Mouse (Mus musculus) activated CD4-positive, CD25-positive, alpha-beta regulatory T cell, adult 4 months (primary cell): ENCODE data around the gene Egfem1. TPM values are rescaled to one million over a fixed set of nuclear protein-coding genes. Genes with fewer than 3 reads are reported as not detected.

Experiments
- ATAC-seq: one replicate; pipeline ENCODE4 v1.8.0; 2017
- polyA plus RNA-seq, 2 experiments: library from polyadenylated mRNA; unstranded; fragments of 100-300 nt; shearing (Covaris generic); gene quantifications; one replicate each; pipeline ENCODE4 v1.2.1; 2017

Gene Egfem1
- polyA plus RNA-seq, 2 experiments from 2014 or later = not detected

- no peak for ATAC-seq
These were observed 264.0 kb downstream of the Egfem1 start for GRCm38 (mm10) chr3:29345805-29346204.

DNA sequence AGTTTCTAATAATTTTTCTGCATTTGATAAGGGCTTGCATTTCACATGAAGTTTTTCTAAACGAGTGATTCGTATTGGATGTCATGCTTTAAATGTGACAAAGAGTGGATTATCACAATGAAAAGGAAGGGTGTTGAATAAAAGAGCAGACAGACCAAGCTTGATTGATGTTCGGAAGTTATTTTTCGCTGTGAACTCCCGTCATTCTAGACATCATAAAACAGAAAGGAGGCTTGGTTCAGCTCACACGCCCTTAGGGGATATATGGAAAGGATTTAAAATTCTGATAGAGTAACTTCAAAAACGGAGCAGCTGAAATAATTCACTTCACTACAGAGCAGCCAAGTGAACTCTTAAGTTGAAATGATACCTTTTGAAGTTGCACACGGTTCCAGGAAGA, 285.1 kb downstream of the Egfem1 start:
- ATAC-seq = no peak

DNA sequence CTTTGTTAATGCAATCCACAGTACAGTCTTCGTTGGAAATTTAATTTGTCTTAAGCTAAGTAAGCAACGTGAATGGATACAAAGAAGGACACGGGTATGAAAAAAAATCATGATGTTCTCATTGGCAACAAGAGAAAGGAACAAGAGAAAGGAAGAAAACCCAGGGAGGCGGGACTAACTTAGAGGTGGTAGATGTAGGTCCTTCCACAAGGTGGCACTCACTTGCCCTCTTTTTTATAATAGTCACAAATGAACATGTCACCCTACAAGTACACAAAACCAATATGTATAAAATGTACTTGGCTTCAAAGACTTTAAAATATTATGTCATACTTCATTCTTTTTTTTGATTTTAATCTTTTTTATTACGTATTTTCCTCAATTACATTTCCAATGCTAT, 288.7 kb downstream of the Egfem1 start:
- no peak for ATAC-seq

DNA sequence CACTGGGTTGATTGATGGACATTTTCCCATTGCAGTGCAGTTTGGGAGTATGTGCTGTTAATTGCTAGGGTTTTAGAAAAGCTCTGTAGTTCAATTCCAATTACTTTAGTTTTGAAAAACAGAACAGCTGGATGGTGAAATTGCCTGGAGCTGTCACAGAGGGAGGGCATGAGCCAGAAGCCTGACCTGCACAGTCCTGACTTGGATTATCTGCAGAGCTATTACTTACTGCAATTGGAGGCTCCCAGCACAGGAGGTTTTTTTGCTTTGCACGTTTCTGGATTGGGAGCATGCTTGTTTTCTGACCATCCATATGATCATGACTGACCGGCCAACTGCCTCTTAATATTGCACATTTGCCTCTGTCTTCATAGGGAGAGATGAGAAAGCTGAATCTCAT, 299.4 kb downstream of the Egfem1 start:
- no peak for ATAC-seq

DNA sequence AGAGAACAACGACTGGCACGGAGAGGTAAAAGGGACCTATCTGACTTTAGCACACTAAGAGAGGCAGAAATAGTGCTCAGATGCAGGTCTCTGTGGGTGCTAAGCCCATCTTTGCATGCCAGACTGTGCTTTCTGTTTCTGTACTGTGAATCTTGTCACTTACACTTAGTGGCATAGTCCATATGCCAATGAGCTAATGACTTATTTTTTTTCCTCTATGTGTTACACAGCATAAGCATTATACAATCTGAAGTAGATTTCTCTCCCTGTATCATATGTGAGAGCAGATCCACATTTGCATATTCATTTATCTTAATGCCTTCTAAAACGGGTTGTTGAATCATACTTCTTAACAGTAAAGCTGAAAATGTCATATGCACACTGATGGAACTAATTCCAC, 317.2 kb downstream of the Egfem1 start:
- ATAC-seq = no peak

DNA sequence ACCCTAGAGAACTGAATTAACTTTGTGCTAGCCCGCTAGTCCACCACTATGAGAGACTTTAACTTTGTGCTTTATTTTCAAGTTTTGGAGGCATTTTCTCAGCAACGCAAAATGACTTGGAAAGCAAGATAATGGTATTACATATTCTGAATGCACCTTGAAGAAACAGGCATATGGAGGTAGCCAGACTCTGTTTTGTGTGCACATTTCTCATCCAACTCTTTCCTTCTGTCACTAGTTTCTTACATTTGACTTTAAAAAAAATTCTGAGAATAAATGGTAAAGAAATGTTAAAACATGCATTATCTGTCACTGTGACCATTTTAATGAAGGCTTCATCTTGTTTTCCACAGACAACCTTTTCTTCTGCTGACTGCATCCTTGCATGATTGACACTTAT, 339.8 kb downstream of the Egfem1 start:
- ATAC-seq = no peak

- ATAC-seq = no peak
These were observed 350.6 kb downstream of the Egfem1 start for GRCm38 (mm10) chr3:29432109-29433091.

DNA sequence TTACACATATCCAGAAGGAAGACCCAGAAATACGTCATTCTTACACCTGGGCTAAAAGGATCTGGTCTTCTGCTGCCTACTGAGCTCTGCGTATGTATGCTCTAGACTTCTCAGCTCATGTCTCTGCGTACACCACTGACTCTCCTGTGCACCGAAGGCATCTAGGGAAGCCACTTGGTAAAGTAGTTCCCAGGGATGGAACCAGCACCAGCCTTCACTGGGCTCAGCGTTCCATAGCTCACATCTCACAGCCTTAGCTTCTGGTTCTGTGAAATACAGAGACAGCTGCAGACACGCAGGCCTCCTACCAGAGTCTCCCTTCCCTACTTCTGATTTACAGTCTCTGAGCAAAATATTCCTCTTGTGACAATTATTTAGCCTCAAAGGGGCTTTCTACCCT, 361.2 kb downstream of the Egfem1 start:
- ATAC-seq = no peak

DNA sequence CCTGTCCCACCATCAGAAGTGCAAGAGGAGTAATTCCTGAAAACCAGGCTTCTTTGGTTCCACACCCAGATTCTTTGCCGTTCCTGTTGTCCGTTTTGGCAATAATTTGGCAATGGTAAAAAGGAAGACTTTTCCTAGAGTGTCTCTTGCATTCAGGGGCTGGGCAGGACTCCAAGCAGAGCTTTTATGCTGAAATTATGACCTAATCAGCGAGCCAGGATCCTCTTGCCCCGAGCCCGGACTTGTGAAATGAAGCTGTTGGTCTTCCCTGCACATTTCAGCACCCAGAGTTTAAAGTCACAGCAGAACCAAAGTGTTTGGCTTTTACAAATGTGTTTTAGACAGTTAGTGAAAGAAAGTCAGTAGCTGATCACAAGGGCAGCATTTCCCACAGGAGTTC, 362.8 kb downstream of the Egfem1 start:
- ATAC-seq = no peak

DNA sequence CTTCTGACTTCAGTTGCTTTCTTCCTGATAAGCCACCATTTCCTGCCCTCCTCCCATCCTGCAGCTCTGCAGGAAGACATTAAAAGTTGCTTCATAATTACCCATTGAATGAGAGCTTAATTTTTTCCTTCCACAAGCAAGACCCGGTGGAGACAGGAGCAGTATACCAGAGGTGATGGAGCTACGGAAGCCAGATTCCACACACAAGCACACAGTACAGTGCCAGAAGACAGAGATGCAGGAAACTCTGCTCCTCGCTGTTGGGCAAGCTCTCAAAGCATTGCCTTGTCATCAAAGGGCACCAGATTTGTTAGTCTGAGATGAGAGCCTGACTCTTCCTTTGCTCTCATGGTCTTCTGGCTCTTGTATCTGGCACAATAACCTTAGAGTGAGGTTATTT, 364.3 kb downstream of the Egfem1 start:
- no peak for ATAC-seq

- ATAC-seq = no peak
These were observed 367.1 kb downstream of the Egfem1 start for GRCm38 (mm10) chr3:29448829-29449406.

DNA sequence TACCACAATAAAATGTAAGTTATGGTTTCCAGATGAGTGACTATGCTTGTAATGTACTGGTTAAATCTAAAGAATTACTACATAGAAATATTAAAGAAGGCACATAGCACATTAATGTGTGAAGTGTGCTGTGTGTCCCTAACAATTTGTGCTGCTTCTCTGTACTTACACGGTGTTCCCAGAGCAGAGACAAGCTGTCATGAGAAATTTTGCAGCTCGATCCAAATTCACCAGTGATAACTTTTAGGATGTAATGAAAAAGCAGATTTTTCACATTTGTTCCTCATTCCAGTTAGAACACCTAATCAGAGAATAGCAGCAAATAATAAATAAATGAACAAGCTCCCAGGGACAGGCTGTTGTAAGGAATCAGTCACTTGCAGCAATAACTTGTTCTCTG, 416.4 kb downstream of the Egfem1 start:
- ATAC-seq = no peak

- ATAC-seq = no peak
These were observed 417.4 kb downstream of the Egfem1 start for GRCm38 (mm10) chr3:29499188-29499587.

DNA sequence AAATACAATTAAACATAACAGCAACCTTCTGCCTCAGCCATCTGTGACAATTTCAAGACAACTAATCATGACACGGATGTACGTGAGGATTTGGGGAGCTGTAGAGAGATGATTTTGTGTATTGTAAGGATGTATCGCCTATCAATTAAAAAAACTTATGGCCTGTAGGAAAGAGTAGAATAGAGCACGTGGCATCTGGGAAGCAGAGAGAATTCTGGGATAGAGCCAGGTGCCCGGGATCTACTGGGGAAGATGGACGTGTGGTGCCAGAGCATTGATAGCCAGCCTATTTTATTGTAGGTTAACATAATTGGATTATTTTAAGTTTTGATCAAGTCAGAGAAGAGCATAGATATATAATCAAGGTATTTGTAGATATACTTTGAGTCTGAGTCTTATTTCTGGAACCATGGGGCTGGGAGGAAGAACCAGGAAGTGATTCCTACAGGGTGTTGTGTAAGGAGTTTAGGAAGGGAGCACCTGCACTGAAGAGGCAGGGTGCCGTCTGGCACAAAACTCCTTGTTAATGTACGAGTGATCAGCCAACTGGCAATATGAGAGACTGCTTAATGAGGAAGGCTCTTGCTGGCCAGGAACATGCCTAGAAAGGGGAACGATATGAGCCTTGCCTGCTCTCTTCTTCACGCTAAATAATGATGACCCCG, 443.6 kb downstream of the Egfem1 start:
- ATAC-seq = no peak

- no peak for ATAC-seq
These were observed 444.1 kb downstream of the Egfem1 start for GRCm38 (mm10) chr3:29525963-29526301.

DNA sequence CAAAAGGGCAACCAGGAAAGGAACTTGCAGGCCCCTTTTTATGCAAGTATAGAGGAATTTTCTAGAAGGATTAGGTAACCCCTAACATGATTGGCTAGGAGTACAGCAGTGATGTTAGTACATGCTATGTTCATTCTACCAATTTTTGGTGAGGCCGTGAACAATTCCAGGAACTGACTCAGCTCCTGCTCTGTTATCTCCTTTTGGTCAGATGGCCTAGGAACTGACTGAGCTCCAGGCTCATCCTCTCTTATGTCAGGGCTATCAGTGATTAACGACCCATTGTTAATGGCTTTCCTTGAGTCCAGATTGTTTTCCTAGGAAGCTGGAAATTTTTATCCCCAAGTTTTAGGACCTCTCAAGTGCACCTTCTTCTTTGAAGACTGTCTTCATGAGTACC, 457.4 kb downstream of the Egfem1 start:
- ATAC-seq = no peak

DNA sequence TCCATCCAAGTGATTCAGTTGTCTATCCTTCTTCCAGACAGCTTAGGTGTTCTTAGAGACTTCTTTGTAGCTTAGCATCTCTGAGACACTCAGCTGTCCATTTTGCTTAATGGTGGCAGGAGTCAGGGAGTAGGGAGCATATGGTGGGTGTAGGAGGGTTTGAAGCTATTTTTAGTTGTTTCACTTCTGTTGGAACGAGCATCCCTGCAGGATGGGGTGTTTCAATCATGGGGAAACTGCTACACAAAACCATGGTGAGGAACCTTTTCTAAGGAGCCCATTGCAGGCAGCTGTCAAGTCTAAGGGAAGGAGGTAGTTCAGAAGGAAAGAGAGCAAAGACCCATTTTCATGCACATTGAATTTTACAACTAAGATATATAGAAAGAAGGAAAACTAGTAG, 458.1 kb downstream of the Egfem1 start:
- ATAC-seq = no peak

DNA sequence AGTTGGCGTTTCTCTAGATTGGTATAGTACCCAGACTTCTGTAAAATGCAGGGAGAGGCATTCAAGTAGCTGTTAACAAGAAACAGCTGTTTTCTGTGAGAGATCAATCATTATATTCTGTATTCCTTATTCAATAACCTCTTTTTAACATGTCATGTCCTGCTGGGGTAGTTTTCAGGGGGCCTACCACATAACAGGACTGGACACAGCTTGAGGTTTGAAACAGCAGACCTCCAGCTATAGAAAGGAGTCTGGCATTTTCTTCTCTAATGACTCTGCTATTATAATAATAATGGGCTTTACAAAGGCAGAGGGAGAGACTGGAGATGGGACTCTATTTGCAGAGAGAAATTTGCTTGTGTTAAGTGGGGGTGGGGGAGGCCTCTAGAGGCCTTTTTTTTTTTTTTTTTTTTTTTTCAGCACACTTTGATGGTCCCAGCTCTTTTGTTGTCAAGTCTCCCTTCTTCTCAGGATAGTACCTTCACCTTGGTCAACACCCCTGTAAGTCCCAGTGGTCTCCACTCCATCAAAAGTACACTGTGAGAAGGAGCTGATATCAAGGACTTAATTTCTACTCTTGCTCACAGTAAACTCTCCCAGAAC, 459.8 kb downstream of the Egfem1 start:
- ATAC-seq = no peak

- ATAC-seq = no peak
These were observed 462.2 kb downstream of the Egfem1 start for GRCm38 (mm10) chr3:29544056-29544455.

- no peak for ATAC-seq
These were observed 481.3 kb downstream of the Egfem1 start for GRCm38 (mm10) chr3:29563171-29563570.

GRCm38 (mm10) chr3:29578055-29578860, 496.4 kb downstream of the Egfem1 start:
- no peak for ATAC-seq

- no peak for ATAC-seq
These were observed 500.9 kb downstream of the Egfem1 start for GRCm38 (mm10) chr3:29582749-29583148.
